Mouse (Mus musculus): ENCODE data around the gene Col18a1.

DNA sequence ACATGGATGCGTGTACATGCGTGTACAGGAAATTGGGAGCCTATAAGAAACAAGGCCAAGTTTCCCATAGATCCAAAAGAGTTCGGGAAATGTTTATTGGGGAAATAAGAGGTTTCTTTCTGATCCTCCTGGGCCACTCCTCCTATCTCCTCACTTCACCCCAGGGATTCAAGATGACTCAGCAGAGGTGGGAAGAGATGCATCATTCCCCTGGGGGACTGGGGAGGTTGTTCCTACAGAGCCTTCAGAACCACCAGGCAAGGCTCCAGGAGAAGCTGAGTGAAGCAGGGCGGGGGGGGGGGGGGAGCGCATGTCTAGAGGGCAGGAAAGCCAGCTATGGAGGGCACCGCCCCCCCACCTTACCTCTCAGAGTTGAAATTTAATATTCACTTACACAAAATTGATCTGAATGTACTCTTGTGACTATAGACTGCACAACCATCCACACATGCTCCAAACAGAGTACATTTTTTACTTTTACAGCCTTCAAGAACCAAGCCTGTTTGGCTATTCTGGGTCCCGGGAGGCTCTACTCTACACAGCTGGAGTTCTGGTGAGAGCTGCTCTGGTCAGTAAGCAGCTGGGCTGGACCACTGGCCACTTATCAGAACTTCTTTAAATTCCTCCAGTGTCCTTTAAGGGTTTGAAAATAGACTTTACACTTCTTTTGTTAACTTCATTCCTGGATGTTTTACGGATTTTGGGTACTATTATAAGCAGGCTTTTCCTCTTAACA lies 44.9 kb downstream of the Col18a1 start:
- TF ChIP-seq CTCF (IDR thresholded peaks at IDR 0.05; ENCODE audit: control insufficient read depth, insufficient read depth, low read length), result no peak
- no peak for TF ChIP-seq POLR2A (IDR thresholded peaks at IDR 0.05; ENCODE audit: borderline replicate concordance, control insufficient read depth, low read depth, low read length)

All from bone marrow, adult 2 months (tissue).